Mouse (Mus musculus): ENCODE results near the gene Zan.

- TF ChIP-seq CTCF (IDR thresholded peaks at IDR 0.05; ENCODE audit: low read depth) (no peak), EP300 (optimal IDR thresholded peaks at IDR 0.05) (no peak)
These were observed 122.8 kb downstream of the Zan start for GRCm38 (mm10) chr5:137354091-137354490.

Measured in stomach, postnatal 0 days (tissue).